Mouse (Mus musculus) small intestine, adult 2 months (tissue): ENCODE measurements around the gene Mrpl34.

Source experiments
- CTCF ChIP-seq: fragments of 200-500 bp; IDR thresholded peaks from 2 replicates; pipeline ENCODE4 v1.5.1; 2012; ENCODE audit warnings: low read depth, mild to moderate bottlenecking, control low read depth, inconsistent platforms, low read length, moderate library complexity, mixed read lengths; ENCODE audit not compliant: insufficient replicate concordance, insufficient read length; ENCODE audit errors: extremely low read depth
- POLR2A ChIP-seq: fragments of 200-500 bp; IDR thresholded peaks from 2 replicates; pipeline ENCODE4 v1.6.1; 2012; ENCODE audit warnings: low read depth, mild to moderate bottlenecking, control low read depth, inconsistent platforms, low read length, moderate library complexity

- no peak for TF ChIP-seq POLR2A
- no peak for TF ChIP-seq CTCF
Observed at GRCm38 (mm10) chr8:71460716-71461115, 4.0 kb upstream of the Mrpl34 start.
